Mouse (Mus musculus) embryo, embryonic 11 days (tissue): ENCODE data around the gene Ogt.
A peak's percentile ranks its signal among the peaks of the same experiment; 100 is the strongest.

Experiments used
- DNase-seq: peaks from one replicate; pipeline ENCODE4 v3.0.0-alpha.2; 2015

The Ogt gene

GRCm38 (mm10) chrX:101639741-101640166, at the start of gene Ogt:
Gene Ogt, plus strand, starts transcription at chrX:101640060.
- DNase-seq = peak; percentile 94

GRCm38 (mm10) chrX:101616183-101616582, 23.7 kb upstream of the Ogt start:
- no peak for DNase-seq

GRCm38 (mm10) chrX:101617889-101618288, 22.0 kb upstream of the Ogt start:
- no peak for DNase-seq

GRCm38 (mm10) chrX:101620317-101620716, 19.5 kb upstream of the Ogt start:
- DNase-seq = no peak

- DNase-seq = no peak
Measured at GRCm38 (mm10) chrX:101622539-101622938, 17.3 kb upstream of the Ogt start.

GRCm38 (mm10) chrX:101636821-101637525, 2.9 kb upstream of the Ogt start:
- peak; percentile 8 for DNase-seq

GRCm38 (mm10) chrX:101638856-101639255, 1.0 kb upstream of the Ogt start:
- no peak for DNase-seq

- no peak for DNase-seq
Measured at GRCm38 (mm10) chrX:101639306-101639705, 554 bp upstream of the Ogt start.

- DNase-seq = peak; percentile 52
Measured at GRCm38 (mm10) chrX:101640194-101641160, 617 bp downstream of the Ogt start.

- DNase-seq = no peak
Measured at GRCm38 (mm10) chrX:101641161-101641530, 1.3 kb downstream of the Ogt start.

GRCm38 (mm10) chrX:101642091-101642490, 2.2 kb downstream of the Ogt start:
- no peak for DNase-seq

GRCm38 (mm10) chrX:101645286-101645685, 5.4 kb downstream of the Ogt start:
- no peak for DNase-seq

GRCm38 (mm10) chrX:101646621-101647020, 6.8 kb downstream of the Ogt start:
- DNase-seq = no peak

- DNase-seq = no peak
Measured at GRCm38 (mm10) chrX:101695686-101696085, 55.8 kb downstream of the Ogt start.

- no peak for DNase-seq
Measured at GRCm38 (mm10) chrX:101697537-101697936, 57.7 kb downstream of the Ogt start.

GRCm38 (mm10) chrX:101698232-101698631, 58.4 kb downstream of the Ogt start:
- DNase-seq = no peak

- no peak for DNase-seq
Measured at GRCm38 (mm10) chrX:101705111-101705510, 65.3 kb downstream of the Ogt start.

GRCm38 (mm10) chrX:101720401-101720800, 80.5 kb downstream of the Ogt start:
- no peak for DNase-seq

- no peak for DNase-seq
Measured at GRCm38 (mm10) chrX:101730010-101730409, 90.2 kb downstream of the Ogt start.

- DNase-seq = no peak
Measured at GRCm38 (mm10) chrX:101732644-101733043, 92.8 kb downstream of the Ogt start.

- DNase-seq = no peak
Measured at GRCm38 (mm10) chrX:101733288-101733687, 93.4 kb downstream of the Ogt start.

- no peak for DNase-seq
Measured at GRCm38 (mm10) chrX:101733828-101734319, 94.0 kb downstream of the Ogt start, which contains the start of gene Cxcr3. Gene Cxcr3, minus strand, starts transcription at chrX:101734269.
